Mouse (Mus musculus) liver, adult 2 months (tissue): ENCODE data around the gene Hes3. TPM values are rescaled to one million over a fixed set of nuclear protein-coding genes. Genes with fewer than 3 reads are reported as not detected.

Experiments
- DNase-seq: peaks from one replicate; pipeline ENCODE4 v3.0.0-alpha.2; 2011; ENCODE audit warnings: low read depth, low spot score; ENCODE audit errors: extremely low read depth
- H3K27ac ChIP-seq: fragments of 200-500 bp; replicated peaks from 2 replicates; pipeline ENCODE4 v1.5.1; 2012; ENCODE audit warnings: low read depth, mild to moderate bottlenecking, control low read depth, inconsistent platforms, low read length; ENCODE audit not compliant: insufficient read depth
- H3K27me3 ChIP-seq: fragments of 200-500 bp; 2 replicates; pipeline ENCODE4 v1.6.1; 2012; ENCODE audit warnings: mild to moderate bottlenecking, moderate library complexity, low read length, inconsistent platforms; ENCODE audit not compliant: control insufficient read depth, insufficient read depth
- H3K36me3 ChIP-seq: fragments of 200-500 bp; 2 replicates; pipeline ENCODE4 v1.6.1; 2012; ENCODE audit warnings: low read length, inconsistent platforms; ENCODE audit not compliant: control insufficient read depth, insufficient read depth
- H3K4me1 ChIP-seq: fragments of 200-500 bp; 2 replicates; pipeline ENCODE4 v1.6.1; 2011; ENCODE audit warnings: low read length; ENCODE audit not compliant: control insufficient read depth, insufficient read depth
- H3K4me3 ChIP-seq: fragments of 200-500 bp; 2 replicates; pipeline ENCODE4 v1.5.1; 2011; ENCODE audit warnings: low read depth, mild to moderate bottlenecking, control low read depth, low read length, moderate library complexity; ENCODE audit not compliant: insufficient read depth
- H3K79me2 ChIP-seq: fragments of 200-500 bp; 2 replicates; pipeline ENCODE4 v1.6.1; 2012; ENCODE audit warnings: inconsistent platforms, mild to moderate bottlenecking, low read length, moderate library complexity; ENCODE audit not compliant: control insufficient read depth, insufficient read depth
- H3K9ac ChIP-seq: fragments of 200-500 bp; 2 replicates; pipeline ENCODE4 v1.6.1; 2012; ENCODE audit warnings: low read depth, mild to moderate bottlenecking, control low read depth, inconsistent platforms, low read length
- CTCF ChIP-seq: fragments of 200-500 bp; IDR thresholded peaks from 2 replicates; pipeline ENCODE4 v1.5.1; 2011; ENCODE audit warnings: low read depth, low read length, control low read depth
- POLR2A ChIP-seq: fragments of 200-500 bp; IDR thresholded peaks from 2 replicates; pipeline ENCODE4 v1.6.1; 2011; ENCODE audit warnings: low read length, control low read depth; ENCODE audit not compliant: insufficient read depth; ENCODE audit errors: extremely low read depth
- WGBS: fragments of 180-500 bp; shearing (Covaris S2); methylation state at CpG from one replicate; pipeline ENCODE4 v1.1.7; 2018; 5-methylcytosine and 5-hydroxymethylcytosine counted together
- polyA plus RNA-seq: library from polyadenylated mRNA; depleted of rRNA; stranded (reverse); fragments of >200 nt; gene quantifications from 2 replicates; pipeline ENCODE4 v1.2.3, GENCODE M21; 2012
- total RNA-seq: library from RNA; depleted of rRNA; stranded (reverse); fragments of >200 nt; gene quantifications from 2 replicates; pipeline ENCODE4 v1.2.3, GENCODE M21; 2014

The Hes3 gene
- total and polyA plus RNA-seq, 2 experiments: not detected

GRCm38 (mm10) chr4:152296371-152296770 lies 4.9 kb upstream of the Hes3 start:
- no peak for DNase-seq
- peaks cover 6% of the 10 kb centered on the region; the same call in 1 of the 2 replicates for H3K36me3 ChIP-seq
- peak overlapping the region; percentile 81 for H3K4me3 ChIP-seq
- H3K79me2 ChIP-seq: peaks cover 8% of the 10 kb centered on the region
- 9% methylated on average over 8 of the region's 8 CpGs for WGBS
- no peaks in the 10 kb centered on the region for H3K27me3 ChIP-seq
- H3K4me1 ChIP-seq: peaks cover 8% of the 10 kb centered on the region
- H3K9ac ChIP-seq: peak overlapping the region; percentile 83; the same call in 1 of the 2 replicates
- H3K27ac ChIP-seq: no peak overlapping the region
- no peak for TF ChIP-seq CTCF
- no peak for TF ChIP-seq POLR2A

GRCm38 (mm10) chr4:152295916-152296315 lies 4.5 kb upstream of the Hes3 start:
- Histone ChIP-seq H3K9ac (no peak overlapping the region), H3K27me3 (0 out of 2 replicates have a peak, but pooled peaks cover under 1% of the 10 kb centered on the region), H3K4me1 (peaks cover 8% of the 10 kb centered on the region), H3K27ac (no peak overlapping the region), H3K79me2 (peaks cover 8% of the 10 kb centered on the region), H3K36me3 (peaks cover 6% of the 10 kb centered on the region; the same call in 1 of the 2 replicates), H3K4me3 (no peak overlapping the region)
- WGBS: 51% methylated on average over 4 of the region's 4 CpGs
- TF ChIP-seq POLR2A: no peak
- DNase-seq: no peak

- no peak for DNase-seq
- Histone ChIP-seq H3K4me1 (peaks cover 8% of the 10 kb centered on the region), H3K79me2 (peaks cover 8% of the 10 kb centered on the region), H3K4me3 (no peak overlapping the region), H3K27me3 (peaks cover 9% of the 10 kb centered on the region; the same call in 1 of the 2 replicates), H3K27ac (no peak overlapping the region), H3K36me3 (no peaks in the 10 kb centered on the region), H3K9ac (no peak overlapping the region)
- TF ChIP-seq POLR2A: no peak
- TF ChIP-seq CTCF: 0 out of 2 replicates have a peak, but pooled peaks have one; percentile 5
- 70% methylated on average over 10 of the region's 10 CpGs for WGBS
Observed at GRCm38 (mm10) chr4:152294188-152294929, 2.9 kb upstream of the Hes3 start.

- no peak for DNase-seq
- H3K27me3 ChIP-seq: peaks cover 11% of the 10 kb centered on the region
- TF ChIP-seq POLR2A (no peak), CTCF (no peak)
- H3K4me3 ChIP-seq: no peak overlapping the region
- no peaks in the 10 kb centered on the region for H3K79me2 ChIP-seq
- H3K9ac ChIP-seq: no peak overlapping the region
- 38% methylated on average over 12 of the region's 12 CpGs for whole genome bisulfite sequencing
- H3K36me3 ChIP-seq: no peaks in the 10 kb centered on the region
- H3K4me1 ChIP-seq: peaks cover 2% of the 10 kb centered on the region; the same call in 1 of the 2 replicates
- H3K27ac ChIP-seq: no peak overlapping the region
Observed at GRCm38 (mm10) chr4:152292102-152292765, 772 bp upstream of the Hes3 start.

GRCm38 (mm10) chr4:152290991-152291390 lies 471 bp downstream of the Hes3 start:
- TF ChIP-seq CTCF (no peak), POLR2A (no peak)
- Histone ChIP-seq H3K9ac (no peak overlapping the region), H3K27ac (no peak overlapping the region), H3K4me1 (no peaks in the 10 kb centered on the region), H3K36me3 (no peaks in the 10 kb centered on the region), H3K79me2 (no peaks in the 10 kb centered on the region), H3K27me3 (peaks cover 23% of the 10 kb centered on the region), H3K4me3 (no peak overlapping the region)
- DNase-seq: no peak
- WGBS: 34% methylated on average over 11 of the region's 11 CpGs
